Mouse (Mus musculus) MEL (cell line): ENCODE measurements around the gene Nkd1. TPM values are rescaled to one million over a fixed set of nuclear protein-coding genes. Genes with fewer than 3 reads are reported as not detected.

Experiments
- DNase-seq: peaks from one replicate; pipeline ENCODE4 v3.0.0; 2011; ENCODE audit warnings: low read depth, low spot score
- H3K27ac ChIP-seq: 2 replicates; pipeline ENCODE4 v1.5.1; 2012; ENCODE audit warnings: low read depth, mild to moderate bottlenecking, control low read depth, low read length, moderate library complexity; ENCODE audit not compliant: control insufficient read depth
- H3K27me3 ChIP-seq, 2 experiments: fragments of 150-350 bp in 1 of 2; sonication (generic) in 1 of 2; 2 replicates each; pipeline ENCODE4 v1.6.1; 2012; ENCODE audit warnings: low read length in 2 of 2, mild to moderate bottlenecking in 2 of 2, improper control_type of control experiment in 1 of 2, moderate library complexity in 1 of 2; ENCODE audit not compliant: insufficient read depth in 2 of 2, control insufficient read depth in 1 of 2
- H3K36me3 ChIP-seq, 2 experiments: 2 replicates each; pipeline ENCODE4 v1.6.1; 2012 to 2014; ENCODE audit warnings: low read length in 2 of 2, improper control_type of control experiment in 1 of 2, inconsistent platforms in 1 of 2, mild to moderate bottlenecking in 1 of 2; ENCODE audit not compliant: insufficient read depth in 2 of 2, control insufficient read depth in 1 of 2
- H3K4me1 ChIP-seq, 2 experiments: fragments of 150-350 bp in 1 of 2; sonication (generic) in 1 of 2; 2 replicates each; pipeline ENCODE4 v1.6.1; 2012; ENCODE audit warnings: low read length in 2 of 2, improper control_type of control experiment in 1 of 2, mild to moderate bottlenecking in 1 of 2; ENCODE audit not compliant: insufficient read depth in 2 of 2, control insufficient read depth in 1 of 2
- H3K4me3 ChIP-seq, 2 experiments: fragments of 150-350 bp in 1 of 2; sonication (generic) in 1 of 2; 2 replicates each; pipeline ENCODE4 v1.5.1; 2012; ENCODE audit warnings: low read depth in 2 of 2, low read length in 2 of 2, mild to moderate bottlenecking in 2 of 2, moderate library complexity in 2 of 2, control low read depth in 1 of 2, improper control_type of control experiment in 1 of 2; ENCODE audit not compliant: control insufficient read depth in 1 of 2, insufficient read depth in 1 of 2
- H3K79me2 ChIP-seq: 2 replicates; pipeline ENCODE4 v1.6.1; 2012; ENCODE audit warnings: mild to moderate bottlenecking, low read length, moderate library complexity; ENCODE audit not compliant: control insufficient read depth, poor library complexity, insufficient read depth
- H3K9ac ChIP-seq: 2 replicates; pipeline ENCODE4 v1.6.1; 2012; ENCODE audit warnings: low read depth, mild to moderate bottlenecking, control low read depth, low read length, moderate library complexity; ENCODE audit not compliant: control insufficient read depth, poor library complexity, severe bottlenecking
- H3K9me3 ChIP-seq: fragments of 150-350 bp; sonication (generic); replicated peaks from 2 replicates; pipeline ENCODE4 v1.6.1; 2012; ENCODE audit warnings: mild to moderate bottlenecking, low read length, improper control_type of control experiment, moderate library complexity; ENCODE audit not compliant: insufficient read depth
- CHD2 ChIP-seq: IDR thresholded peaks from 2 replicates; pipeline ENCODE4 v1.6.1; 2011; ENCODE audit warnings: low read length, improper control_type of control experiment
- CTCF ChIP-seq, 3 experiments: IDR thresholded peaks in 2 of 3; conservative IDR thresholded peaks in 1 of 3; 2 replicates each; pipeline ENCODE4 v1.5.1; 2011 to 2012; ENCODE audit warnings: low read length in 3 of 3, low read depth in 2 of 3, mild to moderate bottlenecking in 2 of 3, improper control_type of control experiment in 1 of 3, inconsistent platforms in 1 of 3, mixed read lengths in 1 of 3, moderate library complexity in 1 of 3; ENCODE audit not compliant: control insufficient read depth in 1 of 3, insufficient read depth in 1 of 3, poor library complexity in 1 of 3, severe bottlenecking in 1 of 3
- E2F4 ChIP-seq: IDR thresholded peaks from 2 replicates; pipeline ENCODE4 v1.6.1; 2011; ENCODE audit warnings: low read depth, low read length, improper control_type of control experiment, borderline replicate concordance
- EP300 ChIP-seq, 2 experiments: IDR thresholded peaks; 2 replicates each; pipeline ENCODE4 v1.6.1; 2011; ENCODE audit warnings: improper control_type of control experiment in 2 of 2, low read length in 2 of 2, low read depth in 1 of 2, mild to moderate bottlenecking in 1 of 2
- GABPA ChIP-seq: IDR thresholded peaks from 2 replicates; pipeline ENCODE4 v1.6.1; 2012; ENCODE audit warnings: low read depth, mild to moderate bottlenecking, inconsistent platforms, low read length, improper control_type of control experiment, moderate library complexity
- HCFC1 ChIP-seq: IDR thresholded peaks from 2 replicates; pipeline ENCODE4 v1.6.1; 2012; ENCODE audit warnings: low read depth, mild to moderate bottlenecking, inconsistent platforms, low read length, improper control_type of control experiment, moderate library complexity
- JUND ChIP-seq: IDR thresholded peaks from 2 replicates; pipeline ENCODE4 v1.6.1; 2011; ENCODE audit warnings: low read depth, mild to moderate bottlenecking, improper control_type of control experiment, low read length
- MAFK ChIP-seq: IDR thresholded peaks from 2 replicates; pipeline ENCODE4 v1.6.1; 2011; ENCODE audit warnings: low read depth, mild to moderate bottlenecking, low read length, improper control_type of control experiment, borderline replicate concordance
- MAZ ChIP-seq: IDR thresholded peaks from 2 replicates; pipeline ENCODE4 v1.6.1; 2012; ENCODE audit warnings: low read depth, mild to moderate bottlenecking, inconsistent platforms, low read length, improper control_type of control experiment
- MEF2A ChIP-seq: IDR thresholded peaks from 2 replicates; pipeline ENCODE4 v1.6.1; 2014; ENCODE audit warnings: low read depth, mild to moderate bottlenecking, inconsistent platforms, low read length, improper control_type of control experiment; ENCODE audit not compliant: poor library complexity, insufficient replicate concordance, severe bottlenecking; ENCODE audit errors: extremely low read depth
- MXI1 ChIP-seq: IDR thresholded peaks from 2 replicates; pipeline ENCODE4 v1.6.1; 2011; ENCODE audit warnings: mild to moderate bottlenecking, low read depth, low read length, improper control_type of control experiment
- NELFE ChIP-seq: IDR thresholded peaks from 2 replicates; pipeline ENCODE4 v1.6.1; 2011; ENCODE audit warnings: low read depth, low read length, improper control_type of control experiment
- POLR2A ChIP-seq, 2 experiments: IDR thresholded peaks; 2 replicates each; pipeline ENCODE4 v1.6.1; 2011 to 2012; ENCODE audit warnings: low read length in 2 of 2, mild to moderate bottlenecking in 2 of 2, control low read depth in 1 of 2, improper control_type of control experiment in 1 of 2, low read depth in 1 of 2, moderate library complexity in 1 of 2; ENCODE audit not compliant: control insufficient read depth in 1 of 2, insufficient read depth in 1 of 2, poor library complexity in 1 of 2
- POLR2AphosphoS2 ChIP-seq: IDR thresholded peaks from 2 replicates; pipeline ENCODE4 v1.6.1; 2011; ENCODE audit warnings: low read length, improper control_type of control experiment
- RAD21 ChIP-seq: IDR thresholded peaks from 2 replicates; pipeline ENCODE4 v1.6.1; 2011; ENCODE audit warnings: mild to moderate bottlenecking, low read depth, low read length, improper control_type of control experiment
- RCOR1 ChIP-seq: IDR thresholded peaks from 2 replicates; pipeline ENCODE4 v1.6.1; 2012; ENCODE audit warnings: low read depth, mild to moderate bottlenecking, inconsistent platforms, low read length, improper control_type of control experiment
- SIN3A ChIP-seq: IDR thresholded peaks from 2 replicates; pipeline ENCODE4 v1.6.1; 2012; ENCODE audit warnings: low read length, improper control_type of control experiment, inconsistent platforms
- TAL1 ChIP-seq: IDR thresholded peaks from 2 replicates; pipeline ENCODE4 v1.6.1; 2012; ENCODE audit warnings: mild to moderate bottlenecking, inconsistent platforms, low read length, moderate library complexity, mixed read lengths
- TBP ChIP-seq: IDR thresholded peaks from 2 replicates; pipeline ENCODE4 v1.8.0; 2011; ENCODE audit warnings: low read depth, low read length, improper control_type of control experiment
- TCF12 ChIP-seq: IDR thresholded peaks from 2 replicates; pipeline ENCODE4 v1.6.1; 2014; ENCODE audit warnings: low read depth, mild to moderate bottlenecking, inconsistent platforms, low read length, improper control_type of control experiment, moderate library complexity
- ZKSCAN1 ChIP-seq: IDR thresholded peaks from 2 replicates; pipeline ENCODE4 v1.6.1; 2012; ENCODE audit warnings: low read depth, mild to moderate bottlenecking, inconsistent platforms, low read length, improper control_type of control experiment, moderate library complexity
- polyA plus RNA-seq, 2 experiments: library from polyadenylated mRNA; stranded (reverse) in 1 of 2; unstranded in 1 of 2; fragments of >175 nt in 1 of 2; fragments of >200 nt in 1 of 2; gene quantifications; 2 replicates each; pipeline versions ENCODE4 v1.2.1 to v1.2.4; 2012; ENCODE audit warnings: low replicate concordance in 2 of 2, low read depth in 1 of 2; ENCODE audit not compliant: insufficient read length in 2 of 2, insufficient read depth in 1 of 2, missing spikeins in 1 of 2
- total RNA-seq: library from RNA; depleted of rRNA; stranded (reverse); fragments of 300-350 nt; gene quantifications from 2 replicates; pipeline ENCODE4 v1.2.3, GENCODE M21; 2012

Nkd1 gene
- total and polyA plus RNA-seq, 3 experiments: not detected

GRCm38 (mm10) chr8:88526296-88526695 is 5.1 kb downstream of the Nkd1 start:
- Histone ChIP-seq H3K4me3 (no peak overlapping the region), H3K27ac (no peak overlapping the region), H3K9me3 (no peaks in the 10 kb centered on the region), H3K4me1 (no peaks in the 10 kb centered on the region), H3K27me3 (no peaks in the 10 kb centered on the region), H3K79me2 (no peaks in the 10 kb centered on the region), H3K9ac (no peak overlapping the region), H3K36me3 (no peaks in the 10 kb centered on the region)
- no peak for DNase-seq
- no peak for TF ChIP-seq ZKSCAN1
- no peak for TF ChIP-seq CHD2
- no peak for TF ChIP-seq JUND
- TF ChIP-seq POLR2AphosphoS2: no peak
- TF ChIP-seq TAL1: no peak

DNA sequence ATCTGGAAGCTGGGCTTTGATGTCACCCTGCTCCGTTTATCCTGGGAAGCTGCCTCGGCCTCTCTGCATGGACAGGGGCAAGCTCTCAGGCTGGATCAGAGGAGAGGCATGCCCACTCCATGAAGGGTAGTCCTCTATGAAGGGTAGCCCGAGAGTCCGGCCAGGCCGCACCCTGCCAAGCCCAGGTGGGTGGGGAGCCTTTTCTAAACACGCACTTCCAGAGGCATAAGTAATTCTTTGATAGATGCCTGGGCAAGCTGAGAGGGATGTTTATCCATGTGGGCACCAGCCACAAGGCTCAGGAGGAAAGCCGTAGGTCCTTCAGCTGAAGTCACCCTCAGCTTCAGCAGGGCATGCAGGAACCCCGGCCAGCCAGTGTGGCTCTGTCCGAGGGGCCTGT is 7.0 kb downstream of the Nkd1 start:
- H3K4me1 ChIP-seq: no peaks in the 10 kb centered on the region
- no peak for TF ChIP-seq TCF12
- no peak for TF ChIP-seq MAFK
- no peak for TF ChIP-seq RAD21
- no peak for TF ChIP-seq CTCF (IDR thresholded peaks at IDR 0.05 in 2 of 3, conservative IDR thresholded peaks at IDR 0.05 in 1 of 3; ENCODE audit: control insufficient read depth in 1 of 3, insufficient read depth in 1 of 3, low read depth in 2 of 3, low read length in 3 of 3, poor library complexity in 1 of 3, severe bottlenecking in 1 of 3)
- TF ChIP-seq E2F4: no peak
- no peak for TF ChIP-seq EP300 (IDR thresholded peaks at IDR 0.05; ENCODE audit: low read depth in 1 of 2, low read length in 2 of 2)
- no peak for TF ChIP-seq MAZ
- no peak for TF ChIP-seq HCFC1
- no peak for TF ChIP-seq RCOR1
- TF ChIP-seq POLR2A (IDR thresholded peaks at IDR 0.05; ENCODE audit: control insufficient read depth in 1 of 2, insufficient read depth in 1 of 2, low read depth in 1 of 2, low read length in 2 of 2, poor library complexity in 1 of 2): no peak
- no peak for TF ChIP-seq GABPA
- no peak for TF ChIP-seq TAL1
- TF ChIP-seq SIN3A: no peak
- no peak for TF ChIP-seq MXI1
- no peak for TF ChIP-seq MEF2A
- TF ChIP-seq TBP: no peak
- no peak for TF ChIP-seq CHD2
- no peak for TF ChIP-seq NELFE
- H3K9me3 ChIP-seq: no peaks in the 10 kb centered on the region
- H3K79me2 ChIP-seq: no peaks in the 10 kb centered on the region
- H3K36me3 ChIP-seq: no peaks in the 10 kb centered on the region
- H3K4me3 ChIP-seq: no peak overlapping the region
- H3K27ac ChIP-seq: no peak overlapping the region
- no peaks in the 10 kb centered on the region; a peak in 1 of 4 replicates for H3K27me3 ChIP-seq
- DNase-seq: no peak
- no peak overlapping the region for H3K9ac ChIP-seq
